Mouse (Mus musculus) MEL (cell line): ENCODE results near the gene Grap.

ENCODE experiments used
- BHLHE40 ChIP-seq: IDR thresholded peaks from 2 replicates; pipeline ENCODE4 v1.6.1; 2012; ENCODE audit warnings: low read depth, mild to moderate bottlenecking, inconsistent platforms, low read length, improper control_type of control experiment, borderline replicate concordance
- CHD2 ChIP-seq: IDR thresholded peaks from 2 replicates; pipeline ENCODE4 v1.6.1; 2011; ENCODE audit warnings: low read length, improper control_type of control experiment
- CTCF ChIP-seq, 3 experiments: IDR thresholded peaks in 2 of 3; conservative IDR thresholded peaks in 1 of 3; 2 replicates each; pipeline ENCODE4 v1.5.1; 2011 to 2012; ENCODE audit warnings: low read length in 3 of 3, low read depth in 2 of 3, mild to moderate bottlenecking in 2 of 3, improper control_type of control experiment in 1 of 3, inconsistent platforms in 1 of 3, mixed read lengths in 1 of 3, moderate library complexity in 1 of 3; ENCODE audit not compliant: control insufficient read depth in 1 of 3, insufficient read depth in 1 of 3, poor library complexity in 1 of 3, severe bottlenecking in 1 of 3
- EP300 ChIP-seq, 2 experiments: IDR thresholded peaks; 2 replicates each; pipeline ENCODE4 v1.6.1; 2011; ENCODE audit warnings: improper control_type of control experiment in 2 of 2, low read length in 2 of 2, low read depth in 1 of 2, mild to moderate bottlenecking in 1 of 2
- GATA1 ChIP-seq: IDR thresholded peaks from 2 replicates; pipeline ENCODE4 v1.6.1; 2011; ENCODE audit warnings: low read depth, low read length, improper control_type of control experiment
- JUND ChIP-seq: IDR thresholded peaks from 2 replicates; pipeline ENCODE4 v1.6.1; 2011; ENCODE audit warnings: low read depth, mild to moderate bottlenecking, improper control_type of control experiment, low read length
- MEF2A ChIP-seq: IDR thresholded peaks from 2 replicates; pipeline ENCODE4 v1.6.1; 2014; ENCODE audit warnings: low read depth, mild to moderate bottlenecking, inconsistent platforms, low read length, improper control_type of control experiment; ENCODE audit not compliant: poor library complexity, insufficient replicate concordance, severe bottlenecking; ENCODE audit errors: extremely low read depth
- POLR2A ChIP-seq, 2 experiments: IDR thresholded peaks; 2 replicates each; pipeline ENCODE4 v1.6.1; 2011 to 2012; ENCODE audit warnings: low read length in 2 of 2, mild to moderate bottlenecking in 2 of 2, control low read depth in 1 of 2, improper control_type of control experiment in 1 of 2, low read depth in 1 of 2, moderate library complexity in 1 of 2; ENCODE audit not compliant: control insufficient read depth in 1 of 2, insufficient read depth in 1 of 2, poor library complexity in 1 of 2
- POLR2AphosphoS2 ChIP-seq: IDR thresholded peaks from 2 replicates; pipeline ENCODE4 v1.6.1; 2011; ENCODE audit warnings: low read length, improper control_type of control experiment
- TAL1 ChIP-seq: IDR thresholded peaks from 2 replicates; pipeline ENCODE4 v1.6.1; 2012; ENCODE audit warnings: mild to moderate bottlenecking, inconsistent platforms, low read length, moderate library complexity, mixed read lengths
- USF1 ChIP-seq: IDR thresholded peaks from 2 replicates; pipeline ENCODE4 v1.6.1; 2014; ENCODE audit warnings: low read depth, mild to moderate bottlenecking, inconsistent platforms, low read length, improper control_type of control experiment, moderate library complexity

DNA sequence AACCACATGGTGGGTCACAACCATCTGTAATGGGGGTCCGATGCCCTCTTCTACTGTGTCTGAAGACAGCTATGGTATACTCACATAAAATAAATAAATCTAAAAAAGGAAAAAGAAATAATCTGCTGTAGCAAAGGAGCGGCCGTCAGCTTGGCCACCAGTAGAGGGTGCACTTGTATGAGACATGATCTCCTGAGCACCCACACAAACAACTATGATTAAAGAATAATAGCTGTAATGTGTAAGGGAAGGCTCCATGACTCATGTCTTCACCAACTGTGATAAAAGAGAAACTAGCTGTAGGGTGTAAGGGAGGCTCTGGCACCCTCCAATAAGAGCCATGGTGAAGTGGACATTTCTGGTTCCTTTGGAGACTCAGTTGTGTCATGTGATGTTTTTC lies 23.4 kb upstream of the Grap start:
- TF ChIP-seq CTCF (IDR thresholded peaks at IDR 0.05 in 2 of 3, conservative IDR thresholded peaks at IDR 0.05 in 1 of 3; ENCODE audit: control insufficient read depth in 1 of 3, insufficient read depth in 1 of 3, low read depth in 2 of 3, low read length in 3 of 3, poor library complexity in 1 of 3, severe bottlenecking in 1 of 3) (peak; percentile 48 to 86 (median 77)), EP300 (IDR thresholded peaks at IDR 0.05; ENCODE audit: low read depth in 1 of 2, low read length in 2 of 2) (no peak), USF1 (no peak), CHD2 (no peak), JUND (no peak), POLR2A (IDR thresholded peaks at IDR 0.05; ENCODE audit: control insufficient read depth in 1 of 2, insufficient read depth in 1 of 2, low read depth in 1 of 2, low read length in 2 of 2, poor library complexity in 1 of 2) (no peak), MEF2A (no peak), GATA1 (no peak), POLR2AphosphoS2 (no peak), TAL1 (no peak), BHLHE40 (no peak)
